ENCODE assay signal across 7 mouse cellular contexts in the genomic region with DNA sequence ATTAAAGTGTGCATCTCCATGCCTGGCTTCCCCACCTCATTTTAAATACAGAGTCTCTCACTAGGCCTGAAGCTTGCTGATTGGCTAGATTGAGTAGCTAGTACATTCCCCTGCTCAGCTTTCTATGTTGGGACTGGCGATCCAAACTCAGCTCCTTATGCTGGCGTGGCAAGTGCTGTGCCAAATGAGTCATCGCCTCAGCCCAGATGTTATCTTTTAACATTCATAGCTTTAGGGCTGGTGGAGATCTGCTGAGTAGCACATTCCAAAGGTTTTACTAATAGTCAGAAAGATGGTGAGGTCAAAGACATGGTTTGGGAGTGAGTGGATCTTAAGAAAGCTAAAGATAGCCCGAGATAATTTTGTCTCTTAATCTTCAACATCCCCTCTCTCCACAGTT. TPM values are rescaled to one million over a fixed set of nuclear protein-coding genes. Genes with fewer than 3 reads are reported as not detected.
DNase-seq lines count a peak whose midpoint lies in the region; ATAC-seq lines count a peak whose summit lies in the region.

No protein-coding gene starts in this region.

- DNase-seq in Muller cell, postnatal 12 days (ENCODE audit: inconsistent ontology term), result peak; percentile 69
- DNase-seq in embryo, embryonic 11 days, result peak; percentile 43
- DNase-seq in heart, postnatal 10 days, result peak; percentile 71 to 77
- DNase-seq in lung, postnatal 14 days, result peak; percentile 50
- DNase-seq in right cerebral cortex, postnatal 25 days, result no peak
- DNase-seq in right cerebral cortex, adult 2 months (ENCODE audit: low spot score in 2 of 2), result no peak

- intact Hi-C loops in heart, postnatal 10 days (cut with DNase I), result no loop called here

- no peak for ATAC-seq in granulocyte monocyte progenitor cell, adult 5-6 weeks (replicated peaks; ENCODE audit: poor library complexity, severe bottlenecking)

RNA-seq across cellular contexts. Expression of gene Ccdc80, which starts 17.3 kb away (rescaled TPM):
- total RNA-seq in heart, postnatal 10 days (2021), result 100 to 1,000 TPM; 123 to 128 TPM
- 0.43 TPM in 1 of 2 replicates, not detected in the other for total RNA-seq in granulocyte monocyte progenitor cell, adult 5-6 weeks (2014; fragmentation: Nextera tagmentation)
- total RNA-seq in granulocyte monocyte progenitor cell, adult 5-6 weeks (2017), result 0.41 TPM in 1 of 2 replicates, not detected in the other

RNA-seq across cellular contexts. Expression of gene Slc35a5, which starts 48.0 kb away (rescaled TPM):
- total RNA-seq in heart, postnatal 10 days (2021), result 10 to 100 TPM; 11.7 to 14.7 TPM
- 8.7 and 15.9 TPM in 2 replicates for total RNA-seq in granulocyte monocyte progenitor cell, adult 5-6 weeks (2014; fragmentation: Nextera tagmentation)
- 10.9 and 20.1 TPM in 2 replicates for total RNA-seq in granulocyte monocyte progenitor cell, adult 5-6 weeks (2017)

RNA-seq across cellular contexts. Expression of gene Atg3, which starts 48.1 kb away (rescaled TPM):
- total RNA-seq in heart, postnatal 10 days (2021), result 10 to 100 TPM; 25.7 to 25.9 TPM
- 52.2 and 60.2 TPM in 2 replicates for total RNA-seq in granulocyte monocyte progenitor cell, adult 5-6 weeks (2014; fragmentation: Nextera tagmentation)
- total RNA-seq in granulocyte monocyte progenitor cell, adult 5-6 weeks (2017), result 57.3 and 66.7 TPM in 2 replicates

Comparison
In these comparisons a context has a peak if more than half of its experiments do, and no peak if none do; other contexts are left out.
1. DNase-seq: peak in Muller cell, postnatal 12 days (single experiment), embryo, embryonic 11 days (single experiment), heart, postnatal 10 days (2 of 2) and lung, postnatal 14 days (single experiment); none in right cerebral cortex, postnatal 25 days (single experiment) and right cerebral cortex, adult 2 months (0 of 2).
2. RNA of gene Ccdc80, which starts 17.3 kb away (total RNA-seq): 123 to 128 TPM in heart, postnatal 10 days; 0.41 to 0.43 TPM in granulocyte monocyte progenitor cell, adult 5-6 weeks; every median in the first group is over 10 times any median in the second.